Mouse (Mus musculus) frontal cortex, postnatal 10 days (tissue): ENCODE results near the gene Sipa1l2.
"Not testable (repeated sequence)": the region's sequence is repeated elsewhere in the genome, so short reads cannot be mapped to it uniquely, and the experiment has no call there.

Source experiments
- DNase-seq, 2 experiments: peaks; one replicate each; pipeline ENCODE4 v3.0.0; 2022; ENCODE audit warnings: low spot score in 2 of 2, mixed read lengths in 1 of 2

Gene Sipa1l2

DNA sequence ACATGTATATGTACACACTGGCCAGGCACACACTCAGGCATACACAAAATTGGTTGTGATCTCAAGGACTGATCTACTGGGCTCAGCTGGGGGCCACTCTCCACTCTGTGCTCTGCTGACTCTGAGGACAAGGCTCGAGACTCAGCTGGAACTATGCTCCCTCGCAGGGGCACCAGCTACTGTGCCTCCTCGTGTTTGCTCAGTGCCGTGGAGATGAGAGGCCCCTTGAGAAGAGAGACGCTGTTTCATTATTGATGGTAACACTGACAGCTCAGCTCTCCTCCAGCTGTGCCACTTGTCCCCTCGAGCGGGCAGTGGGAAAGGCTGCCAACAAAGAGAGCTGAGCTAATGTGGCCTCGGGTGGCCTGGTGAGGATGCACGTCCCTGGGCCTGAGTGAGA lies 161.9 kb downstream of the Sipa1l2 start:
- DNase-seq = no peak

DNA sequence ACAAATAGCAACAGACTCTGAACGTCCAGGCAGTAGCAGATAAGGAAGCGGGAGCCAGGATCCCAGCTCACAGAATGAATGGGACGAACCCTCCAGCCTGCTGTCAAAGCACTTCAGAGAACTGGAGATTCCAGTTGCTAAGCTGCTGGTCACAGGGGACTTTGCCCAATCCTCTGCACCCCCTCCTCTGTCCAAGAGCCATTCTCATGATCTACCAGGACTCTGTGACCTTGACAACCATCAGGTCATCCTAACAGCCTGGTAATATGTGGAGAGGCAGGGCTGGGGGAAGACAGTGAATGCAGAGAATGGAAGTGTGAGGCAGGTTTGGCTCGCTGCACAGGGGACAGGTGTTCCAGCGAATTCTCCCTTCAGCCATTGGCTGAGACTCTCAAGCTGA lies 163.2 kb downstream of the Sipa1l2 start:
- no peak for DNase-seq

DNA sequence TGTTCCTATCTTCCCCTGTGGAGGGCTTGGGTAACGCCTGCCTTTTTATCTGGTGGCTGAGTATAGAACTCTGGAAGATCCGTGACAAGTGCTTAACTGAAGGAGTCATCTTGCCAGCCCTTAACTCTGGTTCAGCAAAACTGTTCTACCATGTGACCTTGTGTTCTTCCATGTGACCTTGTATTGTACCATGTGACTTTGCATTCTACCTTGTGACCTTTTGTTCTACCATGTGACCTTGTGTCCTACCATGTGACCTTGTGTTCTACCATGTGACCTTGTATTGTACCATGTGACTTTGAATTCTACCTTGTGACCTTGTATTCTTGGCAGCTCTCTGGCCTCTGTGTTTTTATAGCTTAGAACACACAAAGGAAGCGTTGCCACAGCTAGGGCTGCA lies 168.3 kb downstream of the Sipa1l2 start:
- no peak for DNase-seq

DNA sequence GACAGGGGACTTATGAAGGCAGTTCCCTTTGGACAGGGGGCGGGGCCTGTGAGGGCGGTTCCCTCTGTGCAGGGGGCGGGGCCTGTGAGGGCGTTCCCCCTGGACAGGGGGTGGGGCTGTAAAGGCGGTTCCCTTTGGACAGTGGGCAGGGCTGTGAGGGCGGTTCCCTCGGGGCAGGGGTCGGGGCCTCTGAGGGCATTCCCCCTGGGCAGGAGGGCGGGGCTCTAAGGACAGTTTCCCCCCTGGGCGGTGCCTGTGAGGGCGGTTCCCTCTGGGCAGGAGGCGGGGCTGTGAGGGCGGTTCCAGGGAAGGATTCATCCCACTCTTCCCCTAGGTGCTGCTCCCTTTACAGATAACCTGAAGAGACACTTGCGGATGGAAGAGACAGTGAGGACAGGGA lies 171.6 kb downstream of the Sipa1l2 start:
- no peak for DNase-seq

DNA sequence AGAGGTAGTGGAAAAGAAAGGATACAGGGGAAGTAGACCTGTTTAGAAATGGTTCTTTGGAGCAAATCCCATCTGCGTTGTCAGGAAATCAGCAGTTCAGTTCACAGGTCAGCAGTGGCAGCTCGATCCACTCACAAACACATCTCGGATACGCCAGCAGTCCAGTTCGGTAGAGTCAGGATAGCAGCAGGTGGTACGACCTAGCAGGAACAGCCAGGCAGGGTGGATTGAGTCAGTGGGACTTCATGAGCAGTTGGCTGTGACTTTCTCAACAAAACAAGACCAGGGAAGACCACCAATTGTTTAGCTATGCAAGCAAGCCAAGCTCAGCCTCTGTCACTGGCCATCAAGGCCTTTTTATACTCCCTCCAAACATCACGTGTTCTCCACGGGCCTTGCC lies 173.9 kb downstream of the Sipa1l2 start:
- DNase-seq = not testable (repeated sequence)

DNA sequence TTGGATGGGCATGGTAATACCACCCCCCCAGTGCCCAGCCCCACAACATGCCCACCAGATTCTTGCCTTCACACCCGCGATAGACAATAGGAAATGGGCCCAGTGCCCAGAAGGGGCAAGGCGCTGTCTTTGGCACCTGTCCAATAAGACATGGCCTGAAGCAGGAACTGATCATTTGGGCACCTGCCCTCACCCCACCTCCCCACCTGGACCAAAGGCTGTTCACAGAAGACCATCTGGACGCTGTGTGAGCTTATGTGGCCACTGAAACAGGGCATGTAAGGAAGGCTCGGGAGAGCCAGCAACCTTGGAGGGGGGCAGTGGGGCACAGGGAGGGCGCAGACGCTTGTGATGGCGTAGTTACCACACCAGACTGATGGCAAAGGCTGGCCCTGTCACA lies 174.6 kb downstream of the Sipa1l2 start:
- DNase-seq = no peak

DNA sequence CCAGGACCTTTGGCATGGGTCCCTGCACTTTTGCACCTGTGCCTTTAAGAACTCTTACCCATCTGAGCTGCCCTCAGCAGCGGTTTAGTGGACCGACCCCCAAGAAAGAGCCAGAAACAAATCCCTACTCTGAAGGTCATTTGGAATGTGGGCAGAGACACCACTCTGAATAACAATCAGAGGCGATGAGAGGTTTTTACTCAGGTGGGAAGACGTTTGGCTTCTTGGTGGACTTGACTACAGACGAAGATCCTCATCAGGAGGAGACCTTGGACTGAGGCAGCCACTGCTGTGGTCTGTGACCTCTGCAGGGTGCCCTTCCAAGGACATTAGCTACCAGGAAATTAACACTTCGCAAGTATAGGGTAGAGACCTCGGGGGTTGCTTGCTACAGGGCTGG lies 177.9 kb downstream of the Sipa1l2 start:
- no peak for DNase-seq

DNA sequence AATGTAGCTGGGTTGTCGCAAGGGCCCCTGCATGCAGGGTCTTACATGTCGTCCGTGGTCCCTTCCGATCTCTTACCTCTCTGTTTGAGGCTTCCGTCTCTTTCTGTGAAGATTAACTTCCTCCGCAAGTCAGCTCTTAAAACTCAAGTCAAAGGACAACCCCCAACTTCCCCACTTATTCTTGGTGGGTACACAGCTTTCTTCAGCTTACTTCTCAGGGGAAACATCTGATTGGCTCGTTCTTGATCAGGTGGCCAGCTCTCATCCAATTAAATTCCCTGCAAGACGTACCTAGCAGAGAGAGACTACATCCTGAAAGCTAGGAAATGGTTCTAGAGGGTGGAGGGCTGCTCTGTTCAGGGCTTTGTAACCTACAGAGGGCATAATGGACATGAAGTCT lies 178.3 kb downstream of the Sipa1l2 start:
- no peak for DNase-seq

DNA sequence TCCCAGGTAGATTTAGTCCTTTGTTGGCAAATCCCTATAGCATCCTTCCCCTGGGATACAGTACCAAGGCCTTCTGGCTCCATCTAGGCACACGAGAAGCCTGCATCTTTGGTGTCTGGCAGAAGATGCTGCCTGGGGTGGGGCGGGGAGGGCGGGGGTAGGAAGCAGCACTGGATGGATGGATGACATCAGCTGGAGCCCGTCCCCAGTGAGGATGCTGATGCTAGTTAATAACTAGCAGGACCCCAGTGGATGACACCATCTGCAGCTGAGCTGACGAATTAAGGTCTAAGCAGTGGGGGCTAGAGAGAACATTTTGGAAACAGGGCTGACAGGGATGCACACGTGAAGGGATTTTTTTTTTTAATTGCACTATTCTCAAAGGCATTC lies 179.1 kb downstream of the Sipa1l2 start:
- DNase-seq = no peak

DNA sequence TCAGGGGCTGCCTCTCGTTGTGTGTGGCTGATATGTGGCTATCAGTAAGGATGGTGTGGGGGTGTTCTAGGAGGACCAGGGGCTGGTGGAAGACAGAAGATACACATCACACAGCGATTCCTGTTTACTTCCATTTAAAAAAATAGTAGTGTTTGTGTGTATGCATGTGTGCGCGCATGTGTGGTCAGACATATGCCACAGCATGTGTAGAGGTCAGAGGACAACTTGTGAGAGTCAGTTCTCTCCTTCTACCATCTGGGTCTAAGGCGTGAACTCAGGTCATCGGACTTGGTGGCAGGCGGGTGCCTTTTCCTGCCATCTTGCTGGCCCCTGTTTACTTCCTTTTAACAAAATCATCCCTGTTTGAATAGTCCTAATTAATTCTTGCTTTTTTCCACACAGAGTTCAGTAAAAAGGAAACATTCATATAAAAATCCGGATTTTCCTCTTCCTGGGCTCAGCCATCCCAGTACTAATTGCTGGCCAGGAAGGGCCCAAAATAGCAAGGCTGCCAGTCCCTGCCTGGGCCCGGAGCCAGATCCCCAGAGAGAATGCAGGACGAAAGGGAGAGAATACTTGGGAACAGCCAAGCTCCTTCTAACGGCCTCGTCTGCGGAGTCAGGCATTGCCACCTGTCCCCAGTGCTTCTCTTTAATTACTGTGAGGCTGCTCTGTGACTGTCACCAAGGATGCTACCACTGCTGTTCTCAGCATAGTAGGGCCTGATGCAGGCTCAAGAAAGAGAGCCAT lies 179.7 kb downstream of the Sipa1l2 start:
- peak; percentile 77 to 79 for DNase-seq

DNA sequence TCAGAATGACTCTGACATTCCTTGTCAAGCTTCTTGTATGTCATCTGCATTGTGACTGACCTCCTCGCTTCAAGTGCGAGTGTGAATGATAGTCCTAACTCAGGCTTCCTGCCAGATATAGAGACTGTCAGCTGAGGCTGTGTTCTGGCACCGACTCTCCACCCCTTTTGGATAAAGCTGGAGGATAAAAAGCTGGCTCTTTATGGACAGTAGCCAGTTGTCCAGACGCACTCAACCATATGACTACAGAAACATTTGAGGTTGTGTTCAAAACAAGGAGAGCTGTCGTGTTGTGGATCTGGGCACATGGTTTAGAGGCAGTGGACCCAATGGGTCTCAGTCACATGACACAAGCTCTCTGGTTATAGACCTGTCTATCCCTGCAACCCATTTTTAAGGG lies 180.3 kb downstream of the Sipa1l2 start:
- DNase-seq = peak in 1 of 2 experiments; percentile 43

DNA sequence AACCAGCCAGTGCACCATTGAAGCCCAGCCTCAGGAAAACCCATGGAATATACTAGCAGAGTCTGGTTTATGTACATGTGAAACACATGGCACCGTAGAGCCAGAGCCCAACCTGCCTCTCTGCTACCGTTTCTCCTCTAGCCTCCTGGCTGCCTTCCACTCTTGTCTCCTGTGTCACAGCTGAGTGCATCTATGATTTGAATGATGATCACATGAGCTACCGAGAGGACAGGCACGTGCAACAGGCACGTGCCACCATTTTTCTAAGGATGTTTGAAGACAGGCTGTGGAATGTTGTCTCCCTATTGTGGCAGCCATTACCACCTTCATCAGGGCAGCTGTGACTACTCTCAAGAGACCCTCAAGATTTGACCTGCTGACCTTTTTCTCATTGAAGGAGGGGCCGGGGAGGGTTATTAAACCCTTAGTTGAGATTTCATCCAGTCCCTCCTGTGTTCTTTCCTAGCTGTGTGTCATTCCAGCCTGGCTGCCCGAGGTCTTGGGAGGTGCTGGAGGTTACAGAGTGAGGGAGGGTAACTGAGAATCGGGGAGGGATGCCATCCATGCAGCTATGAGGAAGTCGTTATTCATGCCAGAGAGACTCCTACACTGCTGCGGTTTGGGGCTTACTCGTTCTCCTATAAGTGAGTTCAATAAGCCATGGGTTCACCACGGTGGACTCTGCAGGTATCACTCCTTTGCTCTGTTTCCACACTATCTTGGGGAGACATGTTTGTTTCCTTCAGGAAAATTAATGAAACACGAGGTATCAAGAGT lies 181.0 kb downstream of the Sipa1l2 start:
- no peak for DNase-seq

DNA sequence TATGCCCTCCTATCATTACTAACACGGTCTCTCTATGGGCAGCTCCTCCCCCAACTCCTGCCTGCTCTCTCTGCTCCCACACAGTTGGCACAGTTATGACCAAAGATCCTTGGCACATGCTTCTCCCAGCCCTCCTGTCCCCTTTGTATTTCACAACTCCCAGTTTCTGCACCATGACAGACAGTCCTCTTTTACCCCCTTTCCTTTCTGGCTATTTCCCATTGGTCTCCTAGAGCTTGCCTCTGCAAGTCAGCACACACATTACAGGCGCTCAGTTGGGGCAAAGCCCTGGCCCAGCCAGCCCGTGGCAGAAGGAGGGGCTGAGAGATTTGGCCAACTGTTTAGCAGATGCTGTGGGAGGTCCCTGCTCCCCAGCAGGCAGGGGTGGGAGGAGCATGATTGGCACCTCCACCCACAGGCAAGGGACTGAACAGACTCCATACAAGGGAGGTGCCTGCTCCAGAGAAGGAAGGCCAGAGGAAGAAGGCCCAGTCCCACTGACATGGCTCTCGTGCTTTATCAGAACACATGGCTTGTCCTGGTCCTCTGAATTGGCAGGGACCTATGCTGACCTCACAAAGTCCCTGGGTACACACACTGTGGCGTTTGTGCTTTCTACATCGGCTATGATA lies 184.0 kb downstream of the Sipa1l2 start:
- peak; percentile 46 to 72 for DNase-seq

DNA sequence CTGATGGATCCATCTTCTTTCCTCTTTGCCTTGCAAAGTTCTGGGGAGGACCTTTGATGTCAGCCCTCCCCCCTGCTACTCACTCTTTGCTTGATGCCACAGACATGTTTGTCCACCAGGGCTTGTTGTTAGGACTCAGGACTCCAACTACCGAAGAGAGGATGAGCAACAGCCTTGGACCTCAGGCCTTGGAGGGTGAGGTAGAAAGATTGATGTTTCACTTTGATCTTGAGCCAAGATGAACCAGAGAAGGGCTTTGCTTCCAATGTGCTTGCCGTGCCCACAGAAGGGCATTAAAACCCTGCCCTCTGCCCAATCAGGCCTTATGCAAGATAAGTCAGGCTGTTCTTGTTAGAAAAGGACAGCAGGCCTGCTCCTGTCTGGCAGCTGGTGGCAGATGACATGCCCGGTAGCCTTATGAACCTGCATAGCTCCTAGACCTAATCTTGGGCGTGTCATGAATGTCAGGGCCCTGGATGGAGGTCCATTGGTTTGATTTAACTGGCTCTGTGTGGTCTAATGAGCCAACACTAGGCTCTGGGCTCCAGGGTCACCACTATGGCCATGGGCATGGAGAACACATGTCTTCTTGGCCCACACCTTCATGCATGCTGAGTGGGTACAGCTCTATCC lies 184.9 kb downstream of the Sipa1l2 start:
- DNase-seq = no peak

DNA sequence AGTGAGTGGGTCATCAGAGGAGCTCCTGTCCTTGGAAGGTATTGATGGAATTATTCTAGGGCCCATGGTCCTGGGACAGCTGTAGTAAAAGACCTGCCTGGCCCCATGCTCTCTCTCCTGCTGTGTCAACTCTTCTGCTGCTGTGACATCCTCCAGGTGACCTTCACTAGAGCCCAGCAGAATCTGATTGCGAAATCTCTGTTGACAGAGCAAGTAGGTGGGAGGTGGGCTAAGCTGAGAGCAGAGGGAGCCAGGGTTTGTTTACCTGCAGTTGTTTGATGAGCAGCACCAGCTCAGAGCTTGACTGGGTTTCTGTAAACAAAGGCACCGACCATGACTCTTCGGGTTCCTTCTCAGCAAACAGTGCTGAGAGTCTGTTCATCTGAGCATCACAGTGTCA lies 187.9 kb downstream of the Sipa1l2 start:
- no peak for DNase-seq

DNA sequence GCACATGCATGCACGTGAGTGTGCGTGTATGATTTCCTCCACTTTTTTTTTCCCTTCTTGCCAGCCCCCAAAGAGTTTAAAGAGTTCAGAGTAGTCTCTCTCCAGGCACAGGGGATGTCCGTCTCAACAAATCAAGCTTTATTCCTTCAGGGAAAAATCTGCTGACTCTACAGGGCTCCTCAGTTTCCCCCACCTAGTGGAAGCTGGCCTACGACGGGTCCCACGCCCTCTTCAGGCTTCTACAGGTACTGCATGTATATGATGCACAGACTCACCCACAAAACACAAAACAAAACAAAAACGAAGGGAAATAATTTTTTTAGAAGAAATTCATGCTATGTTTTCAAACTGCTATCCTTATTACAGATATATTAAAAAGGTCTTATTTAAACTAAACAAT lies 189.7 kb downstream of the Sipa1l2 start:
- DNase-seq = no peak

DNA sequence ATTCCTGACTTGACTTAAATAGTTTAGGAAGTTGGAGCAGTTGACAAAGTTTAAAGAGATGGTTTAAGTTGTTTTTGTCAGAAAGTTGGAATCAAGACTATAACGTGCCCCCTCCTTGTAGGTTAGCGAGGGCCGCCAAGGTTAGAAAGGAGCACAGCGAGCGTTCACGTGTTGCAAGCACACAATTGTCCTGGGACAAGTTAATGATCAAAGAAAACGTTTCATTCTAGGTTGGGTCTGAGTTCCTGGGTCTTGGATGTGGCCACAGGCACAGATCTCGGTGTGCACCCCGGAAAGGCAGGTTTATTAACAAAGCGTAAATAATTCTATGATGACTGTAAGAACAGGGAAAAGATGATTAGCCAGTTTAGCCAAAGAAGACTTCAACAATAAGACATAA lies 190.5 kb downstream of the Sipa1l2 start:
- DNase-seq = no peak

DNA sequence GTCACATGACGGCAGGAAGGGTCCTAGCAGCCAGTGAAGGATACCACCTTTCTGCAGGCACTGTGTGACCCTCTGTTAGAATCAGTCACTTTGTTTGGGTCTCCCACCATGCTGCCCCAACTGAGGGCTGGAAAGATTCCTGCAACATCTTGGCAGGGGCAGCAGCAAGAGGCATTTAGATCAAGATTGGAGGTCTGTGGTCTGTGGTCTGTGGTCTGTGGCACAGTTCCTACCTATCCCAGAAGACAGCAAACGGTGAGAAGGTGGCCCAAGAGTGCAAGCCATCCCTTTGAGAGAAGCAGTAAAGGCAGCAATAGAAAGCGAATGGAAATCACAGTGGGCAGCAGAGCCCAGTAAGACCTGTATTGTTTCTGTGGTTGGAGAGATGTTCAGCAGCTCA lies 191.9 kb downstream of the Sipa1l2 start:
- DNase-seq = no peak

DNA sequence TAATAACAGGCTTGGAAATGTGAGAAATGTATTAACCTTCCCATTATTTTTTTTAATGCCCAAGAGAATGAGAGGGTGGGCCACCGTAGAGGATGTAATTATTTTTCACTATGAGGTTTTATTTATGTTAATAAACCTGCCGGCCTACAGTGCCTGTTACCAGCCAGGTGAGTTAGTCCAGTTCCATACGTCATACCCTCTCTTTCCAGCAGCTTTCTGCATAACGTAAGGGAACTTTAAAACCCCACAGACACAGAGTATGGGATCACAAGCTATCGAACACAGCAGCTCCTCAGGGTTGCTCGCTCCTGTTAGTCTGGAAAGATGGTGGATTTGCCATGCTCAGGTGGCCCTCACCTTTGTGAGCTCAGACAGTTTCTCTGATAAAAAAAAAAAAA lies 193.2 kb downstream of the Sipa1l2 start:
- DNase-seq = no peak

DNA sequence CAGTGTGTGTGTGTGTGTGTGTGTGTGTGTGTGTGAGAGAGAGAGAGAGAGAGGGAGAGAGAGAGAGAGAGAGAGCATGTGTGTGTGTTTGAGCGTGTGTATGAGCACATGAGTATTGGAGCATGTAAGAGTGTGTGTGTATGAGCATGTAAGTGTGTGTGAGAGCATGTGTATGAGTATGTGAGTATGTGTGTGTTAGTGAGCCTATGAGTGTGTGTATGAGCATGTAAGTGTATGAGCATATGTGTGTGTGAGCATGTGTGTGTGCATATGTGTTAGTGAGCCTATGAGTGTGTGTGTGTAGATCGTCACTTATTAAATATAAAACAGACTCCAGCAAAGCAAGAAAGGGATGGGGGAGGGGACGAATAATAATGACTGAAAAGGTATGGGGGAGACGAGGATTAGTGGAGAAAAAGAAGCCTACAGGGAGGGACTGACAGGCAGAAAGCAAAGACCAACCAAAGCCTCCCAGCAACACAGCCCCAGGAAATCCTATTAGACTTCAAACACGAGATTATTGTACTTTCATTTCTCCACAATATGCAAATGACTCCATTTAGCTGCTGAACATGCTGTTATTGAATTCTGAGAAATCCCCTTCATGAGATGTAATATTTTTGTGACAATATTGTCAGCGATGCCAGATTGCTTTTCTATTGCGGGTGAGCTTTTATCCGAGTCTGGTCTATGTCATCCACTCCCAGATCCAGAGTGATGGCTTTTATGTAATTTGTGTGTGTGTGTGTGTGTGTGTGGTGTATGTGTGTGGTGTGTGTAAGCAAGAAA lies 193.8 kb downstream of the Sipa1l2 start:
- DNase-seq = no peak

DNA sequence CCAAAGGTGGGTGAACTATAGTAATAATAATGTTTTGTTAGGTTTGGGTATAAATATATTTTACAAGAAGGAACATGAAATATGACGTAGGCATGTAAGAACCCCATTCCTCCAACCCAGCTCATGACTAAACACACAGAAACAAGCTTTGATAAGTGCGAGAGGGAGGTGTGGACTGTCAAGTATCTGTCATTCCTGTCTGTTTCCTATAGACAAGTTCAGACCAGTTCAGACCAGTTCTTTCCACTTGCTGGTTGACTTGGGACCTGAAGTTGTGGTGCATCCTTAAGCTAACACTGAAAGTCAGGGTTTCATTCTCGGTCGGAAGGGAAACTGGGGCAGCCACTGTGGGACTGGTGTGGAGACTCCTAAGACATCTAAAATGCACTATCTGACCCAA lies 197.0 kb downstream of the Sipa1l2 start:
- DNase-seq = no peak
